ENCODE assay signal across 8 mouse cellular contexts in genomic region chr5:147925935-147926604, GRCm38 (mm10). TPM values are rescaled to one million over a fixed set of nuclear protein-coding genes. Genes with fewer than 3 reads are reported as not detected.
DNase-seq lines count a peak whose midpoint lies in the region; ATAC-seq and TF ChIP-seq lines count a peak whose summit lies in the region.

No protein-coding gene starts in this region.

- no peak overlapping the region for H3K9ac ChIP-seq in hindbrain, postnatal 0 days (replicated peaks; ENCODE audit: low read length)
- H3K9ac ChIP-seq in hindbrain, embryonic 13.5 days = no peak overlapping the region
- no peak overlapping the region for H3K9ac ChIP-seq in lung, postnatal 0 days (replicated peaks; ENCODE audit: low read depth)

- DNase-seq in hindbrain, postnatal 0 days (ENCODE audit: low spot score) = peak; percentile 24
- no peak for DNase-seq in G1E (ENCODE audit: low spot score)
- DNase-seq in lung, postnatal 0 days (ENCODE audit: low spot score) = peak; percentile 31
- peak; percentile 63 for DNase-seq in thymus, postnatal 4 days
- DNase-seq in T-cell, adult 2 months (ENCODE audit: low spot score) = no peak
- no peak for DNase-seq in layer of hippocampus, adult 9-11 months

- H3K27ac ChIP-seq in hindbrain, postnatal 0 days = no peak overlapping the region
- no peak overlapping the region for H3K27ac ChIP-seq in hindbrain, embryonic 13.5 days
- H3K27ac ChIP-seq in lung, postnatal 0 days (ENCODE audit: low read length) = no peak overlapping the region

- no peaks in the 10 kb centered on the region for H3K27me3 ChIP-seq in hindbrain, postnatal 0 days (ENCODE audit: insufficient read depth, low read length)
- H3K27me3 ChIP-seq in hindbrain, embryonic 13.5 days = no peaks in the 10 kb centered on the region
- no peaks in the 10 kb centered on the region; the same call in 1 of the 2 replicates for H3K27me3 ChIP-seq in G1E (ENCODE audit: insufficient read depth, low read length)
- H3K27me3 ChIP-seq in lung, postnatal 0 days (replicated peaks; ENCODE audit: insufficient read depth, low read length) = no peaks in the 10 kb centered on the region

- 71% methylated on average over 15 of the region's 15 CpGs for WGBS in hindbrain, postnatal 0 days
- WGBS in hindbrain, embryonic 13.5 days = 68% methylated on average over 15 of the region's 15 CpGs
- WGBS in lung, postnatal 0 days = 61% methylated on average over 15 of the region's 15 CpGs

- no peak overlapping the region for H3K4me3 ChIP-seq in hindbrain, postnatal 0 days (ENCODE audit: low read length)
- H3K4me3 ChIP-seq in hindbrain, embryonic 13.5 days = no peak overlapping the region
- no peak overlapping the region for H3K4me3 ChIP-seq in G1E (ENCODE audit: low read depth, low read length)
- H3K4me3 ChIP-seq in lung, postnatal 0 days (ENCODE audit: low read depth, low read length) = no peak overlapping the region

- no peaks in the 10 kb centered on the region for H3K4me1 ChIP-seq in hindbrain, postnatal 0 days (ENCODE audit: insufficient read depth, low read length)
- no peaks in the 10 kb centered on the region for H3K4me1 ChIP-seq in hindbrain, embryonic 13.5 days (replicated peaks)
- no peaks in the 10 kb centered on the region for H3K4me1 ChIP-seq in G1E (ENCODE audit: insufficient read depth, low read depth, low read length)
- H3K4me1 ChIP-seq in lung, postnatal 0 days (ENCODE audit: insufficient read depth, low read depth, low read length) = no peaks in the 10 kb centered on the region

- H3K4me2 ChIP-seq in hindbrain, postnatal 0 days (ENCODE audit: low read depth, low read length) = no peak overlapping the region
- no peak overlapping the region for H3K4me2 ChIP-seq in hindbrain, embryonic 13.5 days
- no peak overlapping the region for H3K4me2 ChIP-seq in lung, postnatal 0 days (replicated peaks; ENCODE audit: low read depth, low read length)

- peak; percentile 86 for TF ChIP-seq EP300 in lung, postnatal 0 days (IDR thresholded peaks at IDR 0.05)

- peak; percentile 72 for TF ChIP-seq CTCF in hindbrain, postnatal 0 days (IDR thresholded peaks at IDR 0.05; ENCODE audit: low read depth)
- TF ChIP-seq CTCF in G1E (IDR thresholded peaks at IDR 0.05; ENCODE audit: low read depth, low read length) = peak; percentile 43; the same call in 1 of the 2 replicates
- TF ChIP-seq CTCF in lung, postnatal 0 days (IDR thresholded peaks at IDR 0.05) = peak; percentile 78

- ATAC-seq in hindbrain, postnatal 0 days = no peak
- no peak for ATAC-seq in hindbrain, embryonic 13.5 days (ENCODE audit: low FRiP score)
- no peak for ATAC-seq in G1E (ENCODE audit: extremely low read depth, insufficient number of reproducible peaks, low FRiP score, poor library complexity, severe bottlenecking)
- ATAC-seq in common myeloid progenitor, adult 5-6 weeks (replicated peaks; ENCODE audit: low read depth, poor library complexity, severe bottlenecking) = peak; percentile 63
- peak; percentile 67 for ATAC-seq in lung, postnatal 0 days

- no peaks in the 10 kb centered on the region for H3K36me3 ChIP-seq in hindbrain, postnatal 0 days (ENCODE audit: insufficient read depth, low read length)
- H3K36me3 ChIP-seq in hindbrain, embryonic 13.5 days = no peaks in the 10 kb centered on the region
- H3K36me3 ChIP-seq in G1E (replicated peaks) = no peaks in the 10 kb centered on the region
- H3K36me3 ChIP-seq in lung, postnatal 0 days (ENCODE audit: insufficient read depth, low read length) = no peaks in the 10 kb centered on the region

- H3K9me3 ChIP-seq in hindbrain, postnatal 0 days (ENCODE audit: low read length) = no peaks in the 10 kb centered on the region
- H3K9me3 ChIP-seq in hindbrain, embryonic 13.5 days = no peaks in the 10 kb centered on the region
- H3K9me3 ChIP-seq in G1E (replicated peaks) = no peaks in the 10 kb centered on the region
- H3K9me3 ChIP-seq in lung, postnatal 0 days (ENCODE audit: low read length) = no peaks in the 10 kb centered on the region

RNA-seq across cellular contexts. Expression of gene Mtus2, which starts 31.1 kb away (rescaled TPM):
- 40.4 and 50.2 TPM in 2 replicates for total RNA-seq in hindbrain, postnatal 0 days (2014; rRNA removed)
- 31.3 and 33.6 TPM in 2 replicates for polyA plus RNA-seq in hindbrain, postnatal 0 days (2015; fragmentation: Nextera tagmentation; extraction: Ambion mirVana)
- polyA plus RNA-seq in hindbrain, embryonic 13.5 days (2015; fragmentation: Nextera tagmentation; extraction: Ambion mirVana) = 45.8 and 48.6 TPM in 2 replicates
- total RNA-seq in G1E (2014; fragmentation: Nextera tagmentation) (not detected in 2 replicates), G1E (2017) (0.12 and 1.1 TPM in 2 replicates)
- polyA plus RNA-seq in G1E (2012) = not detected in 2 replicates
- 0.10 and 4.3 TPM in 2 replicates for total RNA-seq in common myeloid progenitor, adult 5-6 weeks (2017)
- polyA plus RNA-seq in lung, postnatal 0 days (2015; fragmentation: Nextera tagmentation; extraction: Ambion mirVana) = 5.5 TPM in 2 replicates

RNA-seq across cellular contexts. Expression of gene Slc46a3, which starts 31.5 kb away (rescaled TPM):
- 6.2 and 6.5 TPM in 2 replicates for total RNA-seq in hindbrain, postnatal 0 days (2014; rRNA removed)
- 6.1 and 6.4 TPM in 2 replicates for polyA plus RNA-seq in hindbrain, postnatal 0 days (2015; fragmentation: Nextera tagmentation; extraction: Ambion mirVana)
- polyA plus RNA-seq in hindbrain, embryonic 13.5 days (2015; fragmentation: Nextera tagmentation; extraction: Ambion mirVana) = 4.2 and 4.5 TPM in 2 replicates
- total RNA-seq in G1E (2014; fragmentation: Nextera tagmentation) = 39.3 and 55.3 TPM in 2 replicates
- total RNA-seq in G1E (2017) = 18.1 and 28.3 TPM in 2 replicates
- 7.7 and 8.0 TPM in 2 replicates for polyA plus RNA-seq in G1E (2012)
- total RNA-seq in common myeloid progenitor, adult 5-6 weeks (2017) = 3.7 and 5.5 TPM in 2 replicates
- polyA plus RNA-seq in lung, postnatal 0 days (2015; fragmentation: Nextera tagmentation; extraction: Ambion mirVana) = 9.4 and 10.7 TPM in 2 replicates

Comparison
In these comparisons a context has a peak if more than half of its experiments do, and no peak if none do; other contexts are left out.
1. ATAC-seq: peak in common myeloid progenitor, adult 5-6 weeks (single experiment) and lung, postnatal 0 days (single experiment); none in hindbrain, postnatal 0 days (single experiment), hindbrain, embryonic 13.5 days (single experiment) and G1E (single experiment).
2. DNase-seq: peak in hindbrain, postnatal 0 days (single experiment), lung, postnatal 0 days (single experiment) and thymus, postnatal 4 days (single experiment); none in G1E (single experiment), T-cell, adult 2 months (single experiment) and layer of hippocampus, adult 9-11 months (single experiment).
3. Peak in every context shown above with its lines, with median percentiles within 50 percentile points of each other: CTCF ChIP-seq.